Mouse (Mus musculus) testis, postnatal 14 days (tissue): ENCODE data around the gene Rec8.
A peak's percentile ranks its signal among the peaks of the same experiment; 100 is the strongest.

ENCODE experiments used
- DNase-seq: peaks from one replicate; pipeline ENCODE4 v3.0.0; 2021; ENCODE audit warnings: low spot score

The Rec8 gene

GRCm38 (mm10) chr14:55592226-55592625, 25.6 kb upstream of the Rec8 start:
- DNase-seq, result no peak

- DNase-seq, result no peak
Observed at GRCm38 (mm10) chr14:55596036-55596690, 21.7 kb upstream of the Rec8 start.

GRCm38 (mm10) chr14:55598521-55599390, 19.1 kb upstream of the Rec8 start:
- no peak for DNase-seq

- DNase-seq, result no peak
Observed at GRCm38 (mm10) chr14:55603271-55603632, 14.6 kb upstream of the Rec8 start, which contains the start of gene Irf9. Gene Irf9 (plus strand): TSS chr14:55603571.

- peak; percentile 85 for DNase-seq
Observed at GRCm38 (mm10) chr14:55603633-55604576, 13.9 kb upstream of the Rec8 start.

GRCm38 (mm10) chr14:55604823-55605222, 13.0 kb upstream of the Rec8 start:
- DNase-seq, result no peak

GRCm38 (mm10) chr14:55605743-55606459, 11.9 kb upstream of the Rec8 start:
- no peak for DNase-seq

GRCm38 (mm10) chr14:55608339-55608738, 9.5 kb upstream of the Rec8 start:
- no peak for DNase-seq

- peak; percentile 44 for DNase-seq
Observed at GRCm38 (mm10) chr14:55613346-55613745, 4.5 kb upstream of the Rec8 start.

- DNase-seq, result peak; percentile 44
Observed at GRCm38 (mm10) chr14:55614565-55615178, 3.2 kb upstream of the Rec8 start.

- no peak for DNase-seq
Observed at GRCm38 (mm10) chr14:55615876-55616275, 2.0 kb upstream of the Rec8 start.

- no peak for DNase-seq
Observed at GRCm38 (mm10) chr14:55616844-55617243, 993 bp upstream of the Rec8 start.

GRCm38 (mm10) chr14:55618486-55619195, 804 bp downstream of the Rec8 start:
- DNase-seq, result no peak

- no peak for DNase-seq
Observed at GRCm38 (mm10) chr14:55628077-55628827, 10.4 kb downstream of the Rec8 start.

GRCm38 (mm10) chr14:55629312-55629711, 11.5 kb downstream of the Rec8 start:
- DNase-seq, result no peak

- peak; percentile 56 for DNase-seq
Observed at GRCm38 (mm10) chr14:55634874-55635522, 17.2 kb downstream of the Rec8 start.

GRCm38 (mm10) chr14:55635523-55636007, 17.7 kb downstream of the Rec8 start, which contains the start of gene Ipo4:
Gene Ipo4 (minus strand): TSS chr14:55635957.
- peak; percentile 88 for DNase-seq

GRCm38 (mm10) chr14:55637795-55638194, 20.0 kb downstream of the Rec8 start, which contains the start of gene Gm49378:
Gene Gm49378 (minus strand): TSS chr14:55637895.
- no peak for DNase-seq

- DNase-seq, result no peak
Observed at GRCm38 (mm10) chr14:55640816-55641215, 23.0 kb downstream of the Rec8 start.
